Mouse (Mus musculus) liver, embryonic 12.5 days (tissue): ENCODE data around the gene Rbm6. TPM values are rescaled to one million over a fixed set of nuclear protein-coding genes. Genes with fewer than 3 reads are reported as not detected.

Experiments
- ATAC-seq: fragments of 200-750 bp; cut with Nextera tagmentation; 2 replicates; pipeline ENCODE4 v1.8.0; 2017; ENCODE audit warnings: moderate number of reproducible peaks, mild to moderate bottlenecking, moderate library complexity
- H3K27ac ChIP-seq: fragments of 300-500 bp; sonication (generic); 2 replicates; pipeline ENCODE4 v1.5.1; 2016; ENCODE audit warnings: mild to moderate bottlenecking
- H3K27me3 ChIP-seq: fragments of 300-500 bp; sonication (generic); replicated peaks from 2 replicates; pipeline ENCODE4 v1.6.1; 2016; ENCODE audit warnings: mild to moderate bottlenecking, moderate library complexity
- H3K36me3 ChIP-seq: fragments of 300-500 bp; sonication (generic); 2 replicates; pipeline ENCODE4 v1.6.1; 2016; ENCODE audit warnings: mild to moderate bottlenecking, moderate library complexity
- H3K4me1 ChIP-seq: fragments of 300-500 bp; sonication (generic); 2 replicates; pipeline ENCODE4 v1.6.1; 2016
- H3K4me2 ChIP-seq: fragments of 300-500 bp; sonication (generic); 2 replicates; pipeline ENCODE4 v1.6.1; 2016; ENCODE audit warnings: mild to moderate bottlenecking, moderate library complexity
- H3K4me3 ChIP-seq: fragments of 300-500 bp; sonication (generic); 2 replicates; pipeline ENCODE4 v1.5.1; 2016; ENCODE audit warnings: mild to moderate bottlenecking, moderate library complexity
- H3K9ac ChIP-seq: fragments of 300-500 bp; sonication (generic); 2 replicates; pipeline ENCODE4 v1.6.1; 2016; ENCODE audit warnings: mild to moderate bottlenecking, moderate library complexity
- H3K9me3 ChIP-seq: fragments of 300-500 bp; sonication (generic); replicated peaks from 2 replicates; pipeline ENCODE4 v1.6.1; 2016; ENCODE audit warnings: mild to moderate bottlenecking, moderate library complexity
- WGBS: fragments of 180-500 bp; shearing (Covaris S2); methylation state at CpG from one replicate; pipeline ENCODE4 v1.1.7; 2016; ENCODE audit not compliant: insufficient replicate concordance; 5-methylcytosine and 5-hydroxymethylcytosine counted together
- polyA plus RNA-seq: library from polyadenylated mRNA; unstranded; fragments of >200 nt; fragmentation: Nextera tagmentation; extraction: Ambion mirVana; gene quantifications from 2 replicates; pipeline ENCODE4 v1.2.1, GENCODE M21; 2016

Gene Rbm6
- 45.7 and 49.2 TPM in 2 replicates for polyA plus RNA-seq

DNA sequence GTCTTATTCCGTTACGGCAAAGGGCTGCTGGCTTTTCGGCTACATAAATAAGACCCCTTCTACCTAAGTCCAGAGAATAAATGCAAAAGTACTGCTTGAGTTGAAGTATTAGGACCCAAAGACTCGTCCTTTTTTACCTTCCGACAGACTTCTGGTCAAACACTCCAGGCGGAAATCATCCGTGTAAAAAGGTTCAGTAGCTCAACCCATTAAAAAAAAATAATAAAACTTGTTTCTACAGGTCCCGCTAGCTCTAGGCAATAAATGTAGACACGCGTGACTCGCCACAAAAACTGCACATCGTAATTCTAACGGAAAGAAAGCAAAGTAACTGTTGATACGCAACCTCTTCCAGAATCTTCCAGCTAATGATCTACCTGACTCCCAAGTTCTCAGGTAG is at the start of gene Rbm6:
TSS of gene Rbm6 (minus strand) at position 101 of the 400 bp plus-strand sequence.
- H3K4me2 ChIP-seq: peak within 1 kb of the TSS; percentile 77
- no peak for ATAC-seq
- peaks cover 26% of the 10 kb centered on the region for H3K4me1 ChIP-seq
- peaks cover 9% of the 10 kb centered on the region; the same call in 1 of the 2 replicates for H3K27me3 ChIP-seq
- WGBS: 7% methylated on average over 14 of the region's 14 CpGs
- H3K4me3 ChIP-seq: peak within 1 kb of the TSS; percentile 77
- H3K9me3 ChIP-seq: no peaks in the 10 kb centered on the region
- peak within 1 kb of the TSS; percentile 98 for H3K27ac ChIP-seq
- peaks cover 12% of the 10 kb centered on the region for H3K36me3 ChIP-seq
- peak within 1 kb of the TSS; percentile 91 for H3K9ac ChIP-seq

GRCm38 (mm10) chr9:107919441-107919840 is 46.4 kb upstream of the Rbm6 start:
- ATAC-seq: no peak
- no peaks in the 10 kb centered on the region for H3K9me3 ChIP-seq

DNA sequence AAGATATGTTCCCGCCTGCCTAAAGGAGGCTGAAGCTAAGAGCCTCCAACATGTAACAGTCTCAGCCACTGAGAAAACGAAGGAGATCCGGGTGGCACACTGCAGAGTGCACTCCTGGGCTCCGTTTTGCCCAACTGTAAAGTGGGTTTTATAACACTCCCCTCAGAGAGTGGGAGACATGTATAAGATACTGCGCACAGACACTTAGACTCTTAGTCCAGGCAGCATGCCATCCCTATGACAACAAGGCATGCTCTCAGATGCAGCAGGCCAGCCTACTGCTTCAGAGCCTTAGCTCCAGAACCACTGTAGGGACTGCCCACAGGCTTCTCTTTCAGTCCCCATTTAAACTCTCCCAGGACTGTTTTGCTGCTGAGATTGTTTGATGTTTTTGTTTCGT is 45.8 kb upstream of the Rbm6 start:
- H3K9me3 ChIP-seq: no peaks in the 10 kb centered on the region
- peaks cover 3% of the 10 kb centered on the region; the same call in 1 of the 2 replicates for H3K4me1 ChIP-seq
- ATAC-seq: no peak
- H3K27me3 ChIP-seq: peaks cover 70% of the 10 kb centered on the region
- H3K27ac ChIP-seq: no peak overlapping the region
- no peaks in the 10 kb centered on the region for H3K36me3 ChIP-seq
- no peak overlapping the region for H3K4me3 ChIP-seq
- H3K9ac ChIP-seq: no peak overlapping the region
- WGBS: 55% methylated on average over 6 of the region's 6 CpGs
- no peak overlapping the region for H3K4me2 ChIP-seq

More at GRCm38 (mm10) chr9:107919441-107919840, 46.4 kb upstream of the Rbm6 start:
- Histone ChIP-seq H3K4me2 (no peak overlapping the region), H3K36me3 (no peaks in the 10 kb centered on the region), H3K4me1 (peaks cover 3% of the 10 kb centered on the region; the same call in 1 of the 2 replicates), H3K4me3 (no peak overlapping the region), H3K9ac (no peak overlapping the region), H3K27ac (no peak overlapping the region), H3K27me3 (peaks cover 70% of the 10 kb centered on the region)
- 64% methylated on average over 5 of the region's 5 CpGs for WGBS

DNA sequence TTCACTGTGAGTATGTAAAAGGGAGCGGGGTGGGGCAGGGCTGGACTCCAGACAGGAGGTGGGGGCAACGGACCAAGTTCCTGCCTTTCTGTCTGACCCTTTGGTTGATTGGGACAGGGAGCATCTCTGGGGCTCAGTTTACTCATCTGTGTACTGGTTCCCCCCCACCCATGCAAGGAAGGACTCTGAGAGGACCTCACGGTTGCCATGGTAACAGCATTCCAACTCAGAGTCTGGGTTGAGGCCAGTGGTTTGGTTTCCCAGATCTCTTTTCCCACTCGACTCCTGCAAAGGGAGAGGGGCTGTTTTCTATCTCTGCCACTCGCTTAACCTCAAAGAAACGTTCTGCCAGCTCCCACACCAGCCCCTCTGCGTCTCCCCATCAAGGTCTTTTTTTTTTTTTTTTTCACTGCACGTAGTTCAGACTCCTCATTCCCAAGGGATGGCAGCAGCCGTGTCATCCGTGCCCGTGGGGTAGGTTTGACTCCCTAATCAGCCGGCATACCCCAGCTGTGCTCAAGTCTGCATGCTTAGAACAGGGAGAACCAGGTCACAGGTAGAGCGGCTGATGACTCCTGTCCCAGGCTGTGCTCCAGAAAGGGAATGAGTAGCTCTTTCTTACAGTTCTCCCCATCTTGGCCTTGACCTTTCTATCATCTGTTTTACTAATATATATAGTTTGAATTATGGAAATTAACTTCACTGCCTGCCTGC is 45.0 kb upstream of the Rbm6 start:
- H3K27me3 ChIP-seq: peaks cover 68% of the 10 kb centered on the region
- no peaks in the 10 kb centered on the region for H3K9me3 ChIP-seq
- no peak overlapping the region for H3K27ac ChIP-seq
- WGBS: 39% methylated on average over 13 of the region's 13 CpGs
- ATAC-seq: no peak
- no peaks in the 10 kb centered on the region for H3K4me1 ChIP-seq
- no peak overlapping the region for H3K4me2 ChIP-seq
- no peak overlapping the region for H3K9ac ChIP-seq
- H3K4me3 ChIP-seq: no peak overlapping the region
- no peaks in the 10 kb centered on the region for H3K36me3 ChIP-seq

DNA sequence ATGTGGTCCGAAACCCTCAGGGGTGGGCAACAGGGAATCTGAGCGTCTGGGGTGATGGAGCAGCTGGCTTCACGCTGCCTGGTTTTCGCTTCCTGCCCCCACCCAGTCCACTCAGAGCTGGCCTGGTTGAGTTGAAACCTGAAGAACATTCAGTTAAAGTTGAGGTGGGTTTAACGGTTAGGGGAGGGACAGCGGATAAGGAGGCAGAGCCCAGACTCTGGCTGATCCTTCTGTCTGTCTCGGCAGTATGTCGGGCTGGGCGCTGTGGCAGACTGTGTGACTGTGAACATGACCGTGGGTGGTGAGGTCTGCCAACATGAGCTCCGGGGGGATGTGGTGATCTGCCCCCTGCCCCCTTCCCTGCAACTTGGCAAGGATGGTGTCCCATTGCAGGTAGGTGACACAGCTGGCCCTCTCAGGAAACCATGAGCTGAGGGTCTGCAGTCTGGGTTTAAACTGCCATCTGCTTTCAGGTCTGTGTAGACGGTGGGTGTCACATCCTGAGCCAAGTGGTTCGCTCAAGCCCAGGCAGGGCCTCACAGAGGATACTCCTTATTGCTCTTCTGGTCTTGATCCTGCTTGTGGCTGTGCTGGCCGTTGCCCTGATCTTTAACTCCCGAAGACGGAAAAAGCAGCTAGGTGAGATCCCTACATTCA is 41.9 kb upstream of the Rbm6 start:
- Histone ChIP-seq H3K4me1 (no peaks in the 10 kb centered on the region; the same call in 1 of the 2 replicates), H3K9me3 (no peaks in the 10 kb centered on the region), H3K27ac (no peak overlapping the region), H3K9ac (no peak overlapping the region), H3K4me2 (no peak overlapping the region), H3K36me3 (no peaks in the 10 kb centered on the region), H3K4me3 (no peak overlapping the region), H3K27me3 (peaks cover 80% of the 10 kb centered on the region)
- 69% methylated on average over 16 of the region's 16 CpGs for WGBS
- ATAC-seq: no peak

GRCm38 (mm10) chr9:107910025-107910769 is 37.2 kb upstream of the Rbm6 start:
- no peaks in the 10 kb centered on the region for H3K36me3 ChIP-seq
- no peak overlapping the region for H3K27ac ChIP-seq
- H3K9me3 ChIP-seq: no peaks in the 10 kb centered on the region
- ATAC-seq: no peak
- H3K27me3 ChIP-seq: peaks cover 45% of the 10 kb centered on the region
- no peak overlapping the region for H3K9ac ChIP-seq
- H3K4me3 ChIP-seq: no peak overlapping the region
- H3K4me1 ChIP-seq: peaks cover 36% of the 10 kb centered on the region
- no peak overlapping the region for H3K4me2 ChIP-seq
- 75% methylated on average over 15 of the region's 15 CpGs for whole genome bisulfite sequencing

DNA sequence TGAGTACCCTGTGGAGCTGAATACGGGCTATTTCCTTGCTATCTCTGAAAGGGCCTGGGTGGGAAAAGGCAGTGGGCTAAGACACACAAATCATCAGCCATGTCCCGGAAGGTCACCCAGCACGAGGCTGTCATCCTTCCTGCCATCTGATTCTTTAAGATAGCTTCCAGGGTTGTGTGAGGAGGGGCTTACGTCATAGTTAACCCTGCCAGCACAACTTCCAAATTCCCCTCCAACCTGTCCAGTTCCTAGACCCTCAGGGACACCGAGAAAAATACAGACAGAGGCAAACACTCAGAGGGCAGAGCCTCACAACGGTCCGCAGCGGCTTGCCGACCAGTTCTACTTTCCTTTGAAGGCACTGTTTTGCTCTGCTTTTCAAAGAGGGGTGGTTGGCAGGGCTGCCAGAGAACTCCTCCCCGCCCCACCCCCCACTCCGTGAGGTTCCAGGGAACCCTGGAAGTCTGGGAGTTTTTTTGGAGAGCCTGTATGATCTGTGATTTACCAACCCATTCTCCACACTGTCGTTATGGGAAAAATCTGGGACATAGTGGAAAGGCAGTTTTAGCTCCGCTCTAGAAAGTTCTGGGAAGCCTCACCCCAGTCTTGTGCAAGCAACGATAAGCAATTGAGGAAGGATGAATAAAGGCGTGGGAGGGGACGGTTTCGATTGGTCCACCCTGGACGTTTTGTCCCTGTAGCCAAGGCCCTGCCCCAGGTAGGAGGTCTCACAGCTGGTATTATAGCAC is 35.5 kb upstream of the Rbm6 start:
- WGBS: 33% methylated on average over 18 of the region's 18 CpGs
- Histone ChIP-seq H3K9me3 (no peaks in the 10 kb centered on the region), H3K27ac (no peak overlapping the region), H3K9ac (no peak overlapping the region), H3K36me3 (no peaks in the 10 kb centered on the region), H3K4me2 (peak overlapping the region; percentile 30), H3K27me3 (peaks cover 32% of the 10 kb centered on the region), H3K4me1 (peaks cover 40% of the 10 kb centered on the region), H3K4me3 (no peak overlapping the region)
- ATAC-seq: no peak

- peaks cover 40% of the 10 kb centered on the region for H3K4me1 ChIP-seq
- 80% methylated on average over 14 of the region's 14 CpGs for WGBS
- no peak overlapping the region for H3K9ac ChIP-seq
- no peak overlapping the region for H3K4me3 ChIP-seq
- no peak overlapping the region for H3K27ac ChIP-seq
- no peaks in the 10 kb centered on the region for H3K36me3 ChIP-seq
- no peaks in the 10 kb centered on the region for H3K9me3 ChIP-seq
- H3K4me2 ChIP-seq: no peak overlapping the region; the same call in 1 of the 2 replicates
- ATAC-seq: no peak
- H3K27me3 ChIP-seq: peaks cover 24% of the 10 kb centered on the region
Measured at GRCm38 (mm10) chr9:107907801-107908120, 34.7 kb upstream of the Rbm6 start.

GRCm38 (mm10) chr9:107906967-107907800 is 34.1 kb upstream of the Rbm6 start:
- no peaks in the 10 kb centered on the region for H3K36me3 ChIP-seq
- H3K4me2 ChIP-seq: peak overlapping the region; percentile 74
- H3K4me1 ChIP-seq: peaks cover 40% of the 10 kb centered on the region
- peak overlapping the region; percentile 43 for H3K4me3 ChIP-seq
- H3K9me3 ChIP-seq: no peaks in the 10 kb centered on the region
- 0 out of 2 replicates have a peak overlapping the region, but pooled peaks have one; percentile 29 for H3K27ac ChIP-seq
- H3K9ac ChIP-seq: peak overlapping the region; percentile 49
- WGBS: 58% methylated on average over 31 of the region's 31 CpGs
- peaks cover 18% of the 10 kb centered on the region for H3K27me3 ChIP-seq
- no peak for ATAC-seq

DNA sequence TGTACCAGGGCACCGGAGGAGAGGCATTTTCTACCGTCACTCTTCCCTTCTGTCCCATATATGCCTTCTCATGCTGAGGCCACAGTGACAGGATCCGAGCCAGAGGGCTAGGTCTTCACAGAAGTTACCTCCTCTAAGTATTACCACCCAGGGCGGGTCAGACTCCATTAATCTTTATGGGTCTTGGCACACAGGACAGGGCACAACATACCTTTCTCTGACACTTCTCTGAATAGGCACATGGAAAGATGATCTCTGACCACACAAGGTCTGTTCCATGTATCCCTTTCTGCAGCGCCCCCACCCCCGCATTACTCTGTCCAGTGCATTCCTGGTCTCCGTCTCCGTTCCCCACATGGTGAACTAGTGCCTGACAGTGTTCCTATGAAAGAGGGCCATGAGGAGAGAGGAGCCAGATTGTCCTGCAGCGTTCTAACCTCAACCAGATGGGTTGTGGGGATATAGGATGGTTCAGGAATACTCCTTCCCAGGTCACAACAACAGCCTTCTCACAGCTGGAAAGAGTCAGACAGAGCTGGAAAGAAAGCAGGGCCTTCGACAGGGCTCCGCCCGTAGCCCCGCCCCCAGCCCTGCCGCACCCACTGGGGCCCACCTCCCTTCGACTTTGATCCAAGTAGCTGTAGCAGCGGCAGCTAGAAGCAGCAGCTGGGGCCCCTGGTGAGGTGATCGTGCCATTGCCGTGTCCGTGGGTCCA is 33.4 kb upstream of the Rbm6 start, which contains the start of gene Mst1r:
TSS of gene Mst1r (plus strand) at position 622 of the 715 bp plus-strand sequence.
- Histone ChIP-seq H3K9ac (peak within 1 kb of the TSS; percentile 49), H3K27ac (peak within 1 kb of the TSS; percentile 29; the same call in 1 of the 2 replicates)
- ATAC-seq: peak; percentile 70

More for the DNA sequence above, 33.4 kb upstream of the Rbm6 start, which contains the start of gene Mst1r:
- H3K4me3 ChIP-seq: peak within 1 kb of the TSS; percentile 43
- 0 out of 2 replicates have a peak, but pooled peaks cover 3% of the 10 kb centered on the region for H3K36me3 ChIP-seq
- no peaks in the 10 kb centered on the region for H3K9me3 ChIP-seq
- peaks cover 45% of the 10 kb centered on the region for H3K4me1 ChIP-seq
- 25% methylated on average over 19 of the region's 19 CpGs for WGBS
- H3K4me2 ChIP-seq: peak within 1 kb of the TSS; percentile 74
- peaks cover 18% of the 10 kb centered on the region for H3K27me3 ChIP-seq
